Mouse (Mus musculus) neural tube, embryonic 12.5 days (tissue): ENCODE results near the gene Lmntd1. TPM values are rescaled to one million over a fixed set of nuclear protein-coding genes. Genes with fewer than 3 reads are reported as not detected.

Source experiments
- ATAC-seq: fragments of 200-750 bp; cut with Nextera tagmentation; 2 replicates; pipeline ENCODE4 v1.8.0; 2017; ENCODE audit warnings: low read depth, mild to moderate bottlenecking, moderate TSS enrichment, moderate library complexity; ENCODE audit not compliant: low FRiP score
- H3K27ac ChIP-seq: fragments of 300-500 bp; sonication (generic); 2 replicates; pipeline ENCODE4 v1.5.1; 2016
- H3K27me3 ChIP-seq: fragments of 300-500 bp; sonication (generic); replicated peaks from 2 replicates; pipeline ENCODE4 v1.6.1; 2016; ENCODE audit warnings: mild to moderate bottlenecking
- H3K36me3 ChIP-seq: fragments of 300-500 bp; sonication (generic); 2 replicates; pipeline ENCODE4 v1.6.1; 2016; ENCODE audit warnings: mild to moderate bottlenecking
- H3K4me1 ChIP-seq: fragments of 300-500 bp; sonication (generic); 2 replicates; pipeline ENCODE4 v1.6.1; 2016
- H3K4me2 ChIP-seq: fragments of 300-500 bp; sonication (generic); replicated peaks from 2 replicates; pipeline ENCODE4 v1.6.1; 2016; ENCODE audit warnings: mild to moderate bottlenecking
- H3K4me3 ChIP-seq: fragments of 300-500 bp; sonication (generic); 2 replicates; pipeline ENCODE4 v1.5.1; 2016
- H3K9ac ChIP-seq: fragments of 300-500 bp; sonication (generic); 2 replicates; pipeline ENCODE4 v1.6.1; 2016; ENCODE audit warnings: mild to moderate bottlenecking
- H3K9me3 ChIP-seq: fragments of 300-500 bp; sonication (generic); 2 replicates; pipeline ENCODE4 v1.6.1; 2016; ENCODE audit warnings: mild to moderate bottlenecking
- WGBS: fragments of 180-500 bp; shearing (Covaris S2); methylation state at CpG from one replicate; pipeline ENCODE4 v1.1.7; 2016; 5-methylcytosine and 5-hydroxymethylcytosine counted together
- polyA plus RNA-seq: library from polyadenylated mRNA; unstranded; fragments of >200 nt; fragmentation: Nextera tagmentation; extraction: Ambion mirVana; gene quantifications from 2 replicates; pipeline ENCODE4 v1.2.1, GENCODE M21; 2016

Lmntd1 gene
- polyA plus RNA-seq, 1 experiment from 2014 or later = 0.60 TPM

DNA sequence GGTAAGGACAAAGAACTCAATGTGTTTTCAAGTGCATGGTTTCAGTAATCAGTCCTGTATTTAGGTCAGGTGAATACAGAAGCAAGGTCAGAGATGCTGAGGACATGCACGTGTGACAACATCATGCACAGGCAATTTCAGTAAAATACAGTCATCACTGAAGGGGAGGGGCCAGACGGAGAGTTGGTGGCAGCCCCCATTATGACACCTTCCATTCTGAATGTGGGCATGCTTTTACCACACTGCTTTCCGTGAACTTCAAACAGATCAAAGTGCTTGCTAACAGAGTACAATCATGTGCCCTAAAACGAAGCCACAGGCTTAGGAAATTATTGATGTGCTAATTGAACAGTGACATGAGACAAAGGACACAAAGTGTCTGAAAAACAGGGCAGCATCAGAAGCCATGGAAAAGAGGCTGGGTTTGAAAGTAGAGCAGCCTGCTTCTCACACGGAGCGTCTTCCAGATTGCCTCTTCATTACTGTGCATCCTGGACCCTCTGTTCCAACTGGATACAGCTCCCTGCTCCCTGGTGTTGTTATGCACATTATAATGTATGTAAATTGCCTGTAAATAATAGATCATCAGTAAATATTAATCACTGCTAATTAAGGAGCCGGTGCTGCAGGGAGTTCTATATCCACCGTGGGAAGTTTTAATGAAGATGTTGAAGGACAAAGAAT is 144.7 kb downstream of the Lmntd1 start:
- H3K27ac ChIP-seq = no peak overlapping the region
- no peak for ATAC-seq

DNA sequence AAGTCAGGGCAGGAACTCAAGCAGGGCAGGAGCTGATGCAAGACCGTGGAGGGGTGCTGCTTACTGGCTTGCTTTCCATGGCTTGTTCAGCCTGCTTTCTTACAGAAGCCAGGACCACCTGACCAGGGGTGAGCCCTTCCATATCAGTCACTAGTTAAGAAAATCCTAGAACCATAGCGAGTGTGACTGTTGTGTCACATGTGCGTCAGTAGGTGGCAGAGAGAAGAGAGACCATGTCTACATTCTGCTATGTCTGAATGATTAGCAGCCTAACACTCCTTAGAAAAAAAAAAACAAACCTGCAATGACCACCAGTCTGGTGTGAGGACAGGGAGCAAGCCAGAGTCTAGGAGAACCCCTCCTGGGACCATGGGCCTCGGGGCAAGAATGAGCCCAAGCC is 150.1 kb downstream of the Lmntd1 start:
- no peaks in the 10 kb centered on the region for H3K36me3 ChIP-seq
- no peak overlapping the region for H3K4me3 ChIP-seq
- H3K4me1 ChIP-seq = no peaks in the 10 kb centered on the region; the same call in 1 of the 2 replicates
- ATAC-seq = no peak
- H3K9me3 ChIP-seq = no peaks in the 10 kb centered on the region
- H3K27me3 ChIP-seq = no peaks in the 10 kb centered on the region
- 89% methylated on average over 4 of the region's 4 CpGs for WGBS
- no peak overlapping the region for H3K9ac ChIP-seq
- H3K4me2 ChIP-seq = no peak overlapping the region
- no peak overlapping the region for H3K27ac ChIP-seq

More for the DNA sequence above, 144.7 kb downstream of the Lmntd1 start:
- no peak overlapping the region for H3K4me2 ChIP-seq
- H3K27me3 ChIP-seq = no peaks in the 10 kb centered on the region
- 0 out of 2 replicates have a peak, but pooled peaks cover 4% of the 10 kb centered on the region for H3K4me1 ChIP-seq
- WGBS = 44% methylated on average over 8 of the region's 8 CpGs
- no peak overlapping the region for H3K9ac ChIP-seq
- H3K4me3 ChIP-seq = no peak overlapping the region
- H3K36me3 ChIP-seq = no peaks in the 10 kb centered on the region
- H3K9me3 ChIP-seq = no peaks in the 10 kb centered on the region

DNA sequence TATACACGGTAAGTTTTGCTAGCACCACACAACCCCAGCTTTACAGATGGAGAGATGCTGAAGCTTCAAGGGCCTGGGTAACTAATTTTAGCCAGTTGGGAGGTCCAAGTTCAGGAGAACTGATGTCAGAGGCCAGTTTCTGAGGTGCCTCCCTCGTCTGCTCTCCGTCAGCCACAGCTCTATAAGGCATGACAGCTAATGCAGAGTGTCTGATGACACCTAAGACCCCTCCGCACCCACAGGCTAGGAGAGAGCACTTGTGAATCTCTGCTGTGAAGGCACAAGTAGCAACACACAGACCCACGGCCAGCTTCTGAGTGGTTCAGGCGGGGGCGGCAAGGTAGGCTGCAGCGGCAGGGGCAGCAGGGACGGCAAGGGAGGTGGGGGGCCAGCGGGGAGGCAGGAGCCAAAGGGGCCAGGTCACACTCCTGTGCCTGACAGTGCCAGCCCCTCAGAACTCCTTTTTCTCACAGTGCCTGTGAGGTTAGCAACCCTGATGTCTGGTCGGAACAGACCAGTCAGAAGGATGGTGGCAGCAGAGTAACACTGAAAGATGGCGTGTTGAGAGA is 151.4 kb downstream of the Lmntd1 start:
- Histone ChIP-seq H3K4me2 (no peak overlapping the region), H3K9me3 (no peaks in the 10 kb centered on the region), H3K27me3 (no peaks in the 10 kb centered on the region), H3K4me1 (no peaks in the 10 kb centered on the region; the same call in 1 of the 2 replicates), H3K27ac (no peak overlapping the region), H3K4me3 (no peak overlapping the region), H3K36me3 (no peaks in the 10 kb centered on the region), H3K9ac (no peak overlapping the region)
- WGBS = 87% methylated on average over 12 of the region's 12 CpGs
- no peak for ATAC-seq

DNA sequence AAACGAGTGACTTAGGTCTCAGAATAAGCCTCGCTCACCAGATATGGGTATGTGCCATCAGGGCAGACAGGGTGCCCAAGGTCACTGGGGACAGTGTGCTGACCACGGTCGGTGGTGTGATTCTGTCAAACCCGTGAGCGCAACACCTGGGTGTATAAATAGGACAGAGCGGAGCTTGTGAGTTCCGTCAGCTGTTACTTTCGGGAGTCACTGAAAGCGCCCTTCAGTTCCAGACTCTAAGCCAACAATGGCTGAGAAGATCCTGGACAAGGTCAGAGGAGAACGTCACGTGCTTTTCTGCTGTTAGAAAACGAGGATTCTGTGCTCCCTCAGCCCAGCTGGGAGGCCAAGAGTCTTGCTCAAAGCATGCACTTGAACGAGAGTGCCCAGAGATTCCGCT is 157.1 kb downstream of the Lmntd1 start:
- H3K27me3 ChIP-seq = no peaks in the 10 kb centered on the region
- no peaks in the 10 kb centered on the region for H3K36me3 ChIP-seq
- H3K27ac ChIP-seq = no peak overlapping the region
- no peak for ATAC-seq
- H3K4me3 ChIP-seq = no peak overlapping the region
- H3K9ac ChIP-seq = no peak overlapping the region
- H3K9me3 ChIP-seq = no peaks in the 10 kb centered on the region
- no peak overlapping the region for H3K4me2 ChIP-seq
- WGBS = 90% methylated on average over 15 of the region's 15 CpGs
- no peaks in the 10 kb centered on the region; the same call in 1 of the 2 replicates for H3K4me1 ChIP-seq

DNA sequence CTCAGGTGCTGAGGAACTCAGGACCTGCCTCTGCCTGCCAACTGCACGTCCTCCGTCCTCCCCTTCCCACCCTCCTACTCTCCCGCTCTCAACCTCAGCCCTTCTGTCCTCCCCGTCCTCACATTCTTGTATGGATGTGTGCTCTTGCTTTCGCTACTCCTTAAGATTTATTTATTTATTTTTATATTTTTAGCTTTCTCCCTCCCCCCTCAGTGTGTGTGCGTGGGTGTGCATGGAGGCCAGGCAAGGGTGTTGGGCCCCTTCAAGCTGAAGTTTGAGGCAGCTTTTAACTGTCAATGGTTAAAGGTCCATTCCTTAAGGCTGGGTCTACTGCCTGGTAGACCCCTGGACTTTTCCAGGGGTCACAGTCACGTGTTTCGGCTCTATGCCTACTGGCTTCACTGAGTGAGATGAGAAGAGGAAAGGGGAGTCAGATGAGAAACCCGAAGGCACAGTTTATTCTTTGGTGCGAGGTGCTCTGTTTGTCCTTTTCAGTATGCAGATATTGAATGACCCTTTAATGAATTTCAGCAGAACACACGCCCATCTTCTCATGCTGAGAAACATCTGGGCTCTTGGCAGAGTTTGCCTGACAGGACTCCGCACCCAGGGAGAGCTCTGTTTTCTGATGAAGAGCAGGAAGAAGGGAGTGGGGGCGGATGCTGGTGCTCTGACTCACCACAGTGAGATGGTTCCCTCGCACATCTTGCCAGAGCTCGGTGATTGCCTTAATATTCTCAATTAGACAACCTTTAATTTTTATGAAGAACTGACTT is 163.3 kb downstream of the Lmntd1 start:
- no peak overlapping the region for H3K9ac ChIP-seq
- H3K27ac ChIP-seq = no peak overlapping the region
- 80% methylated on average over 15 of the region's 15 CpGs for WGBS
- H3K4me3 ChIP-seq = no peak overlapping the region
- H3K4me1 ChIP-seq = no peaks in the 10 kb centered on the region
- H3K9me3 ChIP-seq = no peaks in the 10 kb centered on the region
- no peaks in the 10 kb centered on the region for H3K36me3 ChIP-seq
- ATAC-seq = no peak
- no peaks in the 10 kb centered on the region for H3K27me3 ChIP-seq
- H3K4me2 ChIP-seq = no peak overlapping the region

DNA sequence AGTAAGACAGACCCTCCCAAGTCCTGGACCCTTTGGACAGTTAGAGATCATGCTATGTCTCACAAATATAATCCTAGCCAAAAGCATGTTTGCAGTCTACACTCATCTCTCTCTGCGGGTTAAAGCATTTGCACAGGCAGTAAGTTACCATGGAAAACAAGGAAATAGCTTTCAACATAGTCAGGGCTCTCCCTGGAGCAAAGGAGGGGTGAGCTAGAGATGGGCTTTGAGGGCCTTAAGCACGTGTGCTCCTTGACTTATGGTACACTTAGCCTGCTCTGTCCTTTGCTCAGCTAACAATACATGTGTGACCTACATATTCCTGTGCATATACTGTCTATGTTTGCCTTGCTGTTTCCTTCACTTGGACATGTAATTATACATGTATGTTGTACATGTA is 165.8 kb downstream of the Lmntd1 start:
- no peak overlapping the region for H3K27ac ChIP-seq
- 76% methylated on average over 2 of the region's 2 CpGs for WGBS
- no peak for ATAC-seq
- H3K9me3 ChIP-seq = no peaks in the 10 kb centered on the region
- no peaks in the 10 kb centered on the region for H3K4me1 ChIP-seq
- H3K4me2 ChIP-seq = no peak overlapping the region
- no peak overlapping the region for H3K9ac ChIP-seq
- H3K36me3 ChIP-seq = no peaks in the 10 kb centered on the region
- H3K27me3 ChIP-seq = no peaks in the 10 kb centered on the region
- H3K4me3 ChIP-seq = no peak overlapping the region

DNA sequence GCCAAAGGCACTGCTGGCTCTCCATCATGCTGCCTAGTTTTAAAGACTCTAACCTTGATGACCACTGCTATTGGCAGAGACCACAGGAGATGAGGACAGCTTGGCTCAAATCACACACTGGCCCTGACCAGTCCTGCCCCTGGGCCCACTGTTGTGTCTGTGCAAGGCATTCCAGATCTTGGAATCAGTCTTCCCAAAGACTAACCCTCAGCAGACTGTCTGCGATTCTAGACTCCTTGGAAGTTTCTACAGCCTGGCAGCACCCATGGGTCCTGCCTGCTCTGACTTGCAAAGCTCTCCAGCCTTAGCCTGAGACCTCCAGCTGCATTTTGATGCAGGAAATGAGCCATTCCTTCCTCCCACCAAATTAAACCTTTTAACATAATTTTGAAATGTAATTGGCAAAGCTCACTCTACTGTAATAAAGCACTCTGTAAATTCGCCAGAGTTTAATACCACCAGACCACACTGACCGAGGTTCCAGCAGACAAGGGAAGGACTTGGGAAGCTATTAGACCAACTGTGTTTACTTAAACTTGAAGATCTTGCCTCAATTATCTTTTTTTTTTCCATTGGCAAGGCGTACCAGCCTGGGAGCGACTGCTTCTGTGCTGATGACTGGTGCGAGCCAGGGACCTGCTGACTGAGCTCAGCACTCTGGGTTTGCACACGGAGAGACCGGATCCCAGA is 168.2 kb downstream of the Lmntd1 start:
- Histone ChIP-seq H3K27ac (no peak overlapping the region), H3K9me3 (no peaks in the 10 kb centered on the region), H3K27me3 (no peaks in the 10 kb centered on the region), H3K4me1 (no peaks in the 10 kb centered on the region), H3K9ac (no peak overlapping the region), H3K36me3 (no peaks in the 10 kb centered on the region), H3K4me2 (no peak overlapping the region), H3K4me3 (no peak overlapping the region)
- 87% methylated on average over 8 of the region's 8 CpGs for WGBS
- no peak for ATAC-seq

DNA sequence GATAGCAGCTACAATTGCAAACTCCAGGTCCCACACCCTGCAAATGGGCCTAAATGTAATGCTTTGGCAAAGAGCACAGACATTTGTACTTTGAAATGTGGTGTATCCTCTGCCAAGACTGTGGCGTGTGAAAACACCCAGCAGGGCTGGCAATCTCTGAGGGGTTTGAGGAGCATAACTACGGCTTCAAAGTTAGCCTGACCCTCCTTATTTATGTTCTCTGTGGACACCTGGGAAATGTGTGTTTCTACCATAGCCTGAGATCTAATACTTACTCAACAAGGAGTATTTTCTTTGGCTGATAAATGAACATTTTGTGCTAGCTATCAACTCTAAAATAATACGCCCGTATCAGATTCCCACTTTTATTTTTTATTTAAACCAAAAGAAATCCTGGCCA is 168.7 kb downstream of the Lmntd1 start:
- no peaks in the 10 kb centered on the region for H3K9me3 ChIP-seq
- no peak overlapping the region for H3K4me2 ChIP-seq
- H3K36me3 ChIP-seq = no peaks in the 10 kb centered on the region
- H3K27ac ChIP-seq = no peak overlapping the region
- no peak overlapping the region for H3K4me3 ChIP-seq
- no peak for ATAC-seq
- H3K27me3 ChIP-seq = no peaks in the 10 kb centered on the region
- no peaks in the 10 kb centered on the region for H3K4me1 ChIP-seq
- no peak overlapping the region for H3K9ac ChIP-seq
- WGBS = 84% methylated on average over 4 of the region's 4 CpGs

DNA sequence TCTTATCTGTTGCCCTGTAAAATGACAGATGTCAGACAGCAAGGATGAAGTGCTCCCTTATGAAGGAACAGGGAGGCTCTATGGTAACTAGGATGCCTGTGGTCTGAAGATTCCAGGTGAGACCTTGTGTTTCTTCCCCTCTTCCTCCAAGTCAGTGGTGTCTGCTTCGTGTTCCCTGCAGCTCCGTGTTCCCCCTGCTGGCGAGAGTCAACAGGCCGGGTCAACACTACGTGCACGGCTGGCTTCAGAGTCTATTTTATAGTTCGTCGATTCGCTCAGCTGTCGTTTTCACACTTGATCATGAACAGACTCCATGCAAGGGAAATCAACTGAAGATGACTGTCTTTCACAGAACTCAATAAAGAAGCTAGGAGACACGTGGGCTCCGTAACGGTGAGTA is 171.3 kb downstream of the Lmntd1 start:
- Histone ChIP-seq H3K4me2 (no peak overlapping the region), H3K36me3 (no peaks in the 10 kb centered on the region), H3K4me3 (no peak overlapping the region), H3K9me3 (no peaks in the 10 kb centered on the region), H3K9ac (no peak overlapping the region), H3K4me1 (no peaks in the 10 kb centered on the region), H3K27ac (no peak overlapping the region), H3K27me3 (no peaks in the 10 kb centered on the region)
- 59% methylated on average over 13 of the region's 13 CpGs for WGBS
- no peak for ATAC-seq

DNA sequence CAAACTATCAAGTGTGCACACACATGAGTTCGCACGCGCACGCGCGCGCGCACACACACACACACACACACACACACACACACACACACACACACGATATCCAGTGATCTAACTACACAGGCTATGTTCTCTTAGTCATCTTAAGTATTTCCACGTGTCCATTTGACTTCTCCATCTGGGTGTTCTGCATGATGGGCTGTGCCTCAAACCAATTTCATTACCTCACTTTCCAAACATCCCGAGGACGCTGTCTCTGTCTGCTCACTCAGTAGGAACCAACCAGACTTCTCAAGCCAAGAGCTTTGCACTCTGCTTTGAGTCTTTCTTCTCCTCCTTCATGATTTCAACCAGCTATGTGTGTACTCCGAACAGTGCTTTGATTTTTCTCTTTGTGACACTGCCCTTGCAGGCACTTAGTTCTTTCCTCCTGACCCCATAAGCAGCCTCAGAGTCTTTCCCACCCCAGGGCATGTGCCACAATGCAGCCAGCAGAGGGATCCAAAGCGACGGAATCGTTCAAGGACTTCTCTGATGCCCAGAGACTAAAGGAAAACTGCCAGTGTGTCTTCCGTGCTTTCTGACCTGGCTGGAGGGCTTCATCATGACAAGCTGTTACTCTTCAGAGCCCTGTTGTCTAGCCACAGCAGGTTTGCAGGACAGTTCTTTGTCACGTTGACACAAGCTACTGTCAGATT is 172.6 kb downstream of the Lmntd1 start:
- ATAC-seq = no peak
- WGBS = 68% methylated on average over 18 of the region's 18 CpGs

DNA sequence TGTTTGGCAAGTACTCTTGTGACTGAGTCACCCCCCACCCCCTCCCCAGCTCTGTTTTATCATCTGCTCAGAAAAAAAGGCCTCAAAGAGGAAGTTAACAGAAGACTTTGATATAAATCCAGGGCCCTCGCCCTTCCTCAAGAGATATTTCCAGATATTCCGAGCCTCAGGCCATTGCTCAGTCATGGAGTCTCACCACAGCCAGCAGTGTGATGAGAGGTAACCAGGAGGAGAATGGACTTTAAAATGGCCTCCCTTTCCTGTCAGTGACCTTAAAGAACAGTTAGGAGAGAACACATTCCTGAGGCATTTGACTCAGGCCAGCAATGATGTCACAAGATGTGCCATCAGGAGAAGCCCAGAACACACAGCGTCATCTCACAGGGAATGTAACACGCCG is 175.3 kb downstream of the Lmntd1 start:
- no peaks in the 10 kb centered on the region for H3K4me1 ChIP-seq
- H3K9ac ChIP-seq = no peak overlapping the region
- H3K4me2 ChIP-seq = no peak overlapping the region
- ATAC-seq = no peak
- no peaks in the 10 kb centered on the region for H3K27me3 ChIP-seq
- no peaks in the 10 kb centered on the region for H3K36me3 ChIP-seq
- H3K27ac ChIP-seq = no peak overlapping the region
- H3K9me3 ChIP-seq = no peaks in the 10 kb centered on the region
- no peak overlapping the region for H3K4me3 ChIP-seq
- 92% methylated on average over 5 of the region's 5 CpGs for WGBS

More for the DNA sequence above, 172.6 kb downstream of the Lmntd1 start:
- Histone ChIP-seq H3K9me3 (no peaks in the 10 kb centered on the region), H3K27me3 (no peaks in the 10 kb centered on the region), H3K4me2 (no peak overlapping the region), H3K9ac (no peak overlapping the region), H3K4me3 (no peak overlapping the region), H3K36me3 (no peaks in the 10 kb centered on the region), H3K4me1 (no peaks in the 10 kb centered on the region), H3K27ac (no peak overlapping the region)

DNA sequence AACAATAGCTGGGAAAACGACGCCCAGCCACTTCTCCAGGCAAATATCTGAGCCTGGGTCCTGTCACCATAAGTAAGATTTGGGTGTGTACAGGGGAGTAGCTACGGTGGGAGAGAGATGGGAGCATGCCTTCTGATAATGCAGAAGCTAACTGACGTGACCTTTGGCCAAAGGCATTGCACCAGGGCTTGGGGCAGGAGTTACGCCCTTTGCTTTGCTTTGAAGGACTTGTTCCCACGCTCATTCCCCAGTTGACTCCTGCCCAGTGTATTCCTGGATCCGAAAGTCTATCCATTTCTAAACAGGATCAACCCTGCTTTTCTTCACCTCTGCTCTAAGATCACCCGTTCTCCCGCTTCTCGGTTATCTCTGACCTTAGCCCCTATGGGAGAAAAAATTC is 178.4 kb downstream of the Lmntd1 start:
- H3K9ac ChIP-seq = no peak overlapping the region
- H3K36me3 ChIP-seq = no peaks in the 10 kb centered on the region
- no peaks in the 10 kb centered on the region for H3K27me3 ChIP-seq
- 88% methylated on average over 10 of the region's 10 CpGs for WGBS
- no peaks in the 10 kb centered on the region for H3K4me1 ChIP-seq
- no peak overlapping the region for H3K4me2 ChIP-seq
- no peak overlapping the region for H3K27ac ChIP-seq
- no peak overlapping the region for H3K4me3 ChIP-seq
- no peaks in the 10 kb centered on the region for H3K9me3 ChIP-seq
- no peak for ATAC-seq
